Comparison of ENCODE assay signal across 17 mouse cellular contexts in the genomic region with DNA sequence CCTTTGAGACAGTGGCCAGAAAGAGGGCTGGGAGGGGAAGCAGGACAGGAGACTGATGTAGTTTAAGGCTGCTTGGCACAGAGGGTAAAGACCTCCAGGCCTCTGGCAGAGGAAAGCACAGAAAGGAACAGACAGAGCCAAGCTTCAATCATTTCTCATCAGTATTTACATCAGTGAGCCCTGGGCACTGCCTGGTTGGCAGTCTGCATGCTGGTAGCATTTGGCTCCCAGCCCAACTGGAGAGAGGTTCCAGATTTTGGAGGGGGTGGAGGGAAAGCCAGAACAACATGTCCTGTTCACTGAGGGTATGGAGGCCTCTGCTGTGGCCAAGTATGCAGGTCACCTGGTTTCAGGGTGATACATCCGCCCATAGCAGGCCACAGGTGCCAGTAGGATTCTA. TPM values are rescaled to one million over a fixed set of nuclear protein-coding genes. Genes with fewer than 3 reads are reported as not detected.
DNase-seq lines count a peak whose midpoint lies in the region; ATAC-seq lines count a peak whose summit lies in the region.
"Had no signal": no experiment of that assay in that cellular context is flagged by ENCODE, and none has a peak within 500 bp of the region (broad histone marks: within the 10 kb centered on the region; RNA-seq: fewer than 3 reads in every experiment).

No protein-coding gene starts in this region.

- peaks cover 11% of the 10 kb centered on the region; the same call in 1 of the 2 replicates for H3K4me1 ChIP-seq in embryonic facial prominence, embryonic 14.5 days (ENCODE audit: control insufficient read depth, insufficient read depth, low read length)
- peaks cover 11% of the 10 kb centered on the region for H3K4me1 ChIP-seq in embryonic facial prominence, embryonic 10.5 days
- H3K4me1 ChIP-seq in hindbrain, embryonic 14.5 days (replicated peaks; ENCODE audit: control insufficient read depth, insufficient read depth, low read length): no peaks in the 10 kb centered on the region
- H3K4me1 ChIP-seq in hindbrain, embryonic 10.5 days (replicated peaks): no peaks in the 10 kb centered on the region
- H3K4me1 ChIP-seq: liver, embryonic 12.5 days; neural tube, embryonic 12.5 days had no signal

- peak; percentile 62; the same call in 1 of the 2 replicates for ATAC-seq in embryonic facial prominence, embryonic 14.5 days (ENCODE audit: low read depth)
- peak; percentile 70; the same call in 1 of the 2 replicates for ATAC-seq in hindbrain, embryonic 14.5 days (ENCODE audit: low FRiP score)
- no peak for ATAC-seq in megakaryocyte, adult 5-6 weeks (ENCODE audit: poor library complexity, severe bottlenecking)
- ATAC-seq: intestine, postnatal 0 days; liver, embryonic 12.5 days had no signal

- DNase-seq in embryonic facial prominence, embryonic 14.5 days (ENCODE audit: low spot score): peak; percentile 42
- DNase-seq in embryonic facial prominence, embryonic 10.5 days (ENCODE audit: low spot score): no peak
- DNase-seq in hindbrain, embryonic 14.5 days (ENCODE audit: low spot score): no peak
- no peak for DNase-seq in hindbrain, embryonic 10.5 days (ENCODE audit: low spot score)
- peak; percentile 60 for DNase-seq in urinary bladder, postnatal 14 days (ENCODE audit: low spot score)
- DNase-seq in urinary bladder, adult 2 months (ENCODE audit: low spot score): no peak
- DNase-seq in thymus, postnatal 10 days (ENCODE audit: low spot score in 2 of 2): no peak
- DNase-seq: layer of hippocampus, postnatal 36 days; thymus, postnatal 36 days had no signal

- H3K9me3 ChIP-seq in embryonic facial prominence, embryonic 14.5 days (ENCODE audit: control insufficient read depth, low read length): peaks cover 8% of the 10 kb centered on the region
- H3K9me3 ChIP-seq in embryonic facial prominence, embryonic 10.5 days: peaks cover 6% of the 10 kb centered on the region; the same call in 1 of the 2 replicates
- H3K9me3 ChIP-seq in hindbrain, embryonic 14.5 days (ENCODE audit: control insufficient read depth, low read length): peaks cover 6% of the 10 kb centered on the region
- H3K9me3 ChIP-seq in hindbrain, embryonic 10.5 days: peaks cover 5% of the 10 kb centered on the region; the same call in 1 of the 2 replicates
- H3K9me3 ChIP-seq: liver, embryonic 12.5 days had no signal

- no peaks in the 10 kb centered on the region for H3K27me3 ChIP-seq in embryonic facial prominence, embryonic 14.5 days (replicated peaks; ENCODE audit: control insufficient read depth, insufficient read depth, low read length)
- H3K27me3 ChIP-seq in embryonic facial prominence, embryonic 10.5 days (replicated peaks; ENCODE audit: low read depth, poor library complexity, severe bottlenecking): no peaks in the 10 kb centered on the region
- H3K27me3 ChIP-seq in hindbrain, embryonic 14.5 days (ENCODE audit: control insufficient read depth, insufficient read depth, low read length): no peaks in the 10 kb centered on the region
- H3K27me3 ChIP-seq in hindbrain, embryonic 10.5 days (ENCODE audit: insufficient read depth, poor library complexity, severe bottlenecking): no peaks in the 10 kb centered on the region
- H3K27me3 ChIP-seq: embryonic facial prominence, embryonic 12.5 days; liver, embryonic 12.5 days; neural tube, embryonic 12.5 days had no signal

- H3K4me3 ChIP-seq in embryonic facial prominence, embryonic 14.5 days (ENCODE audit: low read depth, low read length): no peak overlapping the region
- H3K4me3 ChIP-seq in embryonic facial prominence, embryonic 10.5 days: no peak overlapping the region
- no peak overlapping the region for H3K4me3 ChIP-seq in hindbrain, embryonic 14.5 days (replicated peaks; ENCODE audit: low read length)
- no peak overlapping the region for H3K4me3 ChIP-seq in hindbrain, embryonic 10.5 days
- H3K4me3 ChIP-seq: embryonic facial prominence, embryonic 12.5 days; liver, embryonic 12.5 days; neural tube, embryonic 12.5 days had no signal

- 50% methylated on average over 1 of the region's 1 CpGs for WGBS in embryonic facial prominence, embryonic 14.5 days
- 83% methylated on average over 1 of the region's 1 CpGs for WGBS in embryonic facial prominence, embryonic 10.5 days
- WGBS in hindbrain, embryonic 14.5 days: 82% methylated on average over 1 of the region's 1 CpGs
- WGBS in hindbrain, embryonic 10.5 days: 89% methylated on average over 1 of the region's 1 CpGs

- no peak overlapping the region for H3K4me2 ChIP-seq in embryonic facial prominence, embryonic 14.5 days (ENCODE audit: low read depth, low read length)
- no peak overlapping the region for H3K4me2 ChIP-seq in hindbrain, embryonic 14.5 days (replicated peaks)
- H3K4me2 ChIP-seq: embryonic facial prominence, embryonic 12.5 days; liver, embryonic 12.5 days; neural tube, embryonic 12.5 days had no signal

- no peak overlapping the region for H3K9ac ChIP-seq in embryonic facial prominence, embryonic 14.5 days (ENCODE audit: low read depth, low read length)
- H3K9ac ChIP-seq in hindbrain, embryonic 14.5 days: no peak overlapping the region
- H3K9ac ChIP-seq: embryonic facial prominence, embryonic 12.5 days; liver, embryonic 12.5 days; neural tube, embryonic 12.5 days had no signal

- H3K27ac ChIP-seq in embryonic facial prominence, embryonic 14.5 days (replicated peaks; ENCODE audit: low read depth, low read length): no peak overlapping the region
- H3K27ac ChIP-seq in embryonic facial prominence, embryonic 10.5 days (replicated peaks): no peak overlapping the region
- H3K27ac ChIP-seq in hindbrain, embryonic 14.5 days: no peak overlapping the region
- no peak overlapping the region for H3K27ac ChIP-seq in hindbrain, embryonic 10.5 days
- H3K27ac ChIP-seq: embryonic facial prominence, embryonic 12.5 days; liver, embryonic 12.5 days; macrophage; neural tube, embryonic 12.5 days had no signal

- no peaks in the 10 kb centered on the region for H3K36me3 ChIP-seq in embryonic facial prominence, embryonic 14.5 days (ENCODE audit: control insufficient read depth, insufficient read depth, low read length)
- H3K36me3 ChIP-seq in embryonic facial prominence, embryonic 10.5 days (replicated peaks): no peaks in the 10 kb centered on the region
- no peaks in the 10 kb centered on the region for H3K36me3 ChIP-seq in hindbrain, embryonic 14.5 days (replicated peaks; ENCODE audit: control insufficient read depth, insufficient read depth)
- H3K36me3 ChIP-seq in hindbrain, embryonic 10.5 days: no peaks in the 10 kb centered on the region
- H3K36me3 ChIP-seq: embryonic facial prominence, embryonic 12.5 days; liver, embryonic 12.5 days; neural tube, embryonic 12.5 days had no signal

RNA-seq across cellular contexts. Expression of a gene that starts 12.4 kb away (rescaled TPM):
- 0.08 TPM in 1 of 2 replicates, not detected in the other for polyA plus RNA-seq in embryonic facial prominence, embryonic 14.5 days (2014; fragmentation: Nextera tagmentation; extraction: Ambion mirVana)
- not detected in 2 replicates for polyA plus RNA-seq in embryonic facial prominence, embryonic 10.5 days (2016; fragmentation: Nextera tagmentation; extraction: Ambion mirVana)
- not detected in 2 replicates for polyA plus RNA-seq in hindbrain, embryonic 14.5 days (2014; fragmentation: Nextera tagmentation; extraction: Ambion mirVana)
- polyA plus RNA-seq in hindbrain, embryonic 10.5 days (2016; fragmentation: Nextera tagmentation; extraction: Ambion mirVana): not detected in 2 replicates
- polyA plus RNA-seq in urinary bladder, adult 2 months (2012; rRNA removed): 0.01 TPM in 1 of 2 replicates, not detected in the other
- total RNA-seq in megakaryocyte, adult 5-6 weeks (2015): 0.09 TPM in 1 of 2 replicates, not detected in the other
- total RNA-seq in megakaryocyte, adult 5-6 weeks (2017): not detected in 2 replicates
- total RNA-seq: gastrocnemius, adult 8-10 months; layer of hippocampus, postnatal 36 days; MEL had no signal
- polyA plus RNA-seq: embryonic facial prominence, embryonic 12.5 days; neural tube, embryonic 12.5 days had no signal

Comparison
In these comparisons a context has a peak if more than half of its experiments do, and no peak if none do; other contexts are left out.
1. DNase-seq: peak in embryonic facial prominence, embryonic 14.5 days (single experiment) and urinary bladder, postnatal 14 days (single experiment); none in embryonic facial prominence, embryonic 10.5 days (single experiment), hindbrain, embryonic 14.5 days (single experiment), hindbrain, embryonic 10.5 days (single experiment), urinary bladder, adult 2 months (single experiment) and thymus, postnatal 10 days (0 of 2).